Mouse (Mus musculus) urinary bladder, postnatal 14 days (tissue): ENCODE data around the gene Ugp2.

ENCODE experiments used
- DNase-seq: peaks from one replicate; pipeline ENCODE4 v3.0.0; 2021; ENCODE audit warnings: low spot score

The Ugp2 gene

GRCm38 (mm10) chr11:21371122-21371806 lies at the start of gene Ugp2:
Gene Ugp2 (minus strand): TSS chr11:21371201.
- DNase-seq, result peak; percentile 98

GRCm38 (mm10) chr11:21414911-21415381 lies 43.9 kb upstream of the Ugp2 start:
- DNase-seq, result peak; percentile 26

- DNase-seq, result no peak
Measured at GRCm38 (mm10) chr11:21406668-21407067, 35.7 kb upstream of the Ugp2 start.

- no peak for DNase-seq
Measured at GRCm38 (mm10) chr11:21406141-21406540, 35.1 kb upstream of the Ugp2 start.

GRCm38 (mm10) chr11:21403877-21404276 lies 32.9 kb upstream of the Ugp2 start:
- DNase-seq, result no peak

GRCm38 (mm10) chr11:21402481-21403254 lies 31.7 kb upstream of the Ugp2 start:
- DNase-seq, result no peak

GRCm38 (mm10) chr11:21401248-21401647 lies 30.2 kb upstream of the Ugp2 start:
- DNase-seq, result no peak

- peak; percentile 11 for DNase-seq
Measured at GRCm38 (mm10) chr11:21399186-21399681, 28.2 kb upstream of the Ugp2 start.

GRCm38 (mm10) chr11:21398464-21398863 lies 27.5 kb upstream of the Ugp2 start:
- DNase-seq, result peak; percentile 46

- no peak for DNase-seq
Measured at GRCm38 (mm10) chr11:21386790-21387189, 15.8 kb upstream of the Ugp2 start.

GRCm38 (mm10) chr11:21374096-21374495 lies 3.1 kb upstream of the Ugp2 start:
- no peak for DNase-seq

GRCm38 (mm10) chr11:21370399-21371121 lies 441 bp downstream of the Ugp2 start:
- DNase-seq, result peak; percentile 83

- no peak for DNase-seq
Measured at GRCm38 (mm10) chr11:21369248-21370016, 1.6 kb downstream of the Ugp2 start.

GRCm38 (mm10) chr11:21368466-21368865 lies 2.5 kb downstream of the Ugp2 start:
- no peak for DNase-seq

GRCm38 (mm10) chr11:21363144-21363940 lies 7.7 kb downstream of the Ugp2 start:
- no peak for DNase-seq

- no peak for DNase-seq
Measured at GRCm38 (mm10) chr11:21351296-21351695, 19.7 kb downstream of the Ugp2 start.

- no peak for DNase-seq
Measured at GRCm38 (mm10) chr11:21348890-21349289, 22.1 kb downstream of the Ugp2 start.

- DNase-seq, result no peak
Measured at GRCm38 (mm10) chr11:21346020-21346419, 25.0 kb downstream of the Ugp2 start.

- no peak for DNase-seq
Measured at GRCm38 (mm10) chr11:21343490-21343889, 27.5 kb downstream of the Ugp2 start.

- no peak for DNase-seq
Measured at GRCm38 (mm10) chr11:21339088-21339487, 31.9 kb downstream of the Ugp2 start.

GRCm38 (mm10) chr11:21337855-21338254 lies 33.1 kb downstream of the Ugp2 start:
- no peak for DNase-seq
